Mouse (Mus musculus): Measurements from ENCODE around the gene Rac2. TPM values are rescaled to one million over a fixed set of nuclear protein-coding genes. Genes with fewer than 3 reads are reported as not detected.
A peak's percentile ranks its signal among the peaks of the same experiment; 100 is the strongest.

Rac2 gene
- total RNA-seq, 2 experiments from 2014 or later, result 0.96 to 1.8 TPM

DNA sequence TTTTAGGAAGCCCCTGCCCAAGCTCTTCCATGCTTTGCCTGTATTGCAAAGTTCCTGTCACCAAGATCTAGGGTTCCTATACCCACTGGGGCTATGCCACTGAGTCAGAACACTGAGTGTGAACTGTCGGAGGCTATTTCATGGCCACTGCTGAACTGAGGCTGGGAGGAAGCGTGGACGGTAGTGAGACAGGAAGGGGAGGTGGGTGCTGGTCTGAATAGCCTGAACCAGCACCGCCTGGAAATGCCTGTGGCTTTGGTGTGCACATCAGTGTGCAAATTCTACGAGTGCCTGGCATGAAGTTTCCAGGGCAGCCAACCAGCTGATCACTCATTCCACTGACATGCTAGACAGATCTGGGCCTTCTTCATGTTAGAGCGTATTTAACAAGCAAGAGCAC lies 50.7 kb downstream of the Rac2 start:
- DNase-seq (ENCODE audit: low spot score), result no peak

DNA sequence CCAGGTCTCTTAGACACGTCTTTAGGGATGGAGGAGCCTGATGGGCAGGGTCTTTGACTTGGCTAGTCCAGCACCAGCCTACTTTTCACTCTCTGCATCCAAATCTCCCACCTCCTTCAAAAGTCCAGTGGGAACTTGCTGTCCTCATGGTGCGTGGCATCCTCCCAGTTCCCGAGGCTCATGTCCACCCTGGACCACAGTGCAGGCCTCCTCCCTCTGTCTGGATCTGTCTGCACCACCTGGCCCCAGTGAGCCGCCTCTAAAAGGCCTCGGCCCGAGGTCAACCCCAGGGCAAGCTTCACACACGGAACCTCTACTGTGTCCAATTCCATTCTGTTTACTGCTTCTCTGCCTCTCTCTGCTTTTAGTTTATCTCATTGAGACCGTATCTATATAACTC lies 51.3 kb downstream of the Rac2 start:
- peak; percentile 30 for DNase-seq (ENCODE audit: low spot score)

DNA sequence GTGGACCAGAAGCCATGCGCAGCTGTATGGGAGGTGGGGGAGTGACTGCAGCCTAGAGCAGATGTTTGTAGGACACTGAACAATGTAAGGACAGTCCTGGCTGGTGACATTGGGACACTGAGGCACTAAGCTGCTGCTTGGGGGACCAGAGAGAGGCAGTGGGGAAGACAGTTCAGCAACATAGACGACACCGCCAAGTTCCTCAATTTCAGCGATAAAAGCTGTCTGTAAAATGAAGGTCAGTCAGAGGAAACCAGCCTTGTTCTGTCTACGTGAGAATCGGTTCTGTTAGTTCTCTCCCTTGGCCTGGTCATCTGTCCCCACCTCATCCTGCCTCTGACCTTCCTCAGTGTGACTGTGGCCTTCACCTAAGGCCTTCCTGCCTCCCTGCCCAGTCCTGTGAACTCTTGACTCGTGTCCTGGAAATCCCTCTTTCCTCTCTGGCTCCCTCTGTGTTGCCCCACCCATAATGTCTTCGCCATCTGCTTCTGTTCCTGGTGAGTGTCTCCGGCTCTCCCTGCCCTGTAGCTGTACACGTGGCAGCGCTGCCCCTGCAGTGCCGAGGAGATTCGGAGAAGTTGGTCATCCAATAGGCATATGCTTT lies 52.4 kb downstream of the Rac2 start:
- DNase-seq (ENCODE audit: low spot score), result peak; percentile 73

DNA sequence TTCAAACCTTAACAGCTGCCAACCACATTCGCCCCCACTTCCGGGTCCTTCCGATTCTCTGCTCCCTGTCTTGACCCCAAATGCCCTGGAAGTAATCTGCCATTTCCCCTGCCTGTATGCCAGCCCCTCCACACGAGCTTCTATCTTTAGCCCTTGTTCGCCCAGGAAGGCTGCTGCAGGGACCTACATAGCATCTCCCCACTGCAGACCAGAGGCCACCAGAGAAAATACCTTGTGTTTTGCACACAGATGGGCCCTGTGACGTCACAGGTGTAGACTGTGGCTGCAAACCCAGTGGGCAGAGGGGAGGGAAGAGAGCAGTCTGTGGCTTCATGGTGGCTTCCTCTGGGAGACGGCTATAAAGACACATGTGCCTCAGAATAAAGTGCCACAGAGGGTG lies 54.4 kb downstream of the Rac2 start:
- DNase-seq (ENCODE audit: low spot score), result no peak

DNA sequence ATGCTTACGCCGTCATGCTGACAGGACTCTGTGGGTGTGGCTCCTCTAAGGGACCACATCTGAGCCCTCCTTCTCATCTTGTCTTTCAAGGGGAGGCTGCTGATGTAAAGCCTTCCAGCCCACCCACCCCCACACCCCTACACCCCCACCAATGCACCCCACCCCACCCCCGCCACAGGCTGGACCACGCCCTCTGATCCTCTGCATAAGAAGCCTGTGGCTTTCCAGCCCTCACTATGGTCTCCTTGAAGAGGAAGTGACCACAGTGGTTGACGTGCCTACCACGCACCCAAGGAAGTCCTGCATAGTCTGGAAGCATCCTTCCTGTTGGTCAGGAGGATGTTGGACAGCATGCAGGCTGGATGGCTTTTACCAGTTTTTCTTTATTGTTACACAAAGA lies 56.8 kb downstream of the Rac2 start:
- DNase-seq (ENCODE audit: low spot score), result no peak

DNA sequence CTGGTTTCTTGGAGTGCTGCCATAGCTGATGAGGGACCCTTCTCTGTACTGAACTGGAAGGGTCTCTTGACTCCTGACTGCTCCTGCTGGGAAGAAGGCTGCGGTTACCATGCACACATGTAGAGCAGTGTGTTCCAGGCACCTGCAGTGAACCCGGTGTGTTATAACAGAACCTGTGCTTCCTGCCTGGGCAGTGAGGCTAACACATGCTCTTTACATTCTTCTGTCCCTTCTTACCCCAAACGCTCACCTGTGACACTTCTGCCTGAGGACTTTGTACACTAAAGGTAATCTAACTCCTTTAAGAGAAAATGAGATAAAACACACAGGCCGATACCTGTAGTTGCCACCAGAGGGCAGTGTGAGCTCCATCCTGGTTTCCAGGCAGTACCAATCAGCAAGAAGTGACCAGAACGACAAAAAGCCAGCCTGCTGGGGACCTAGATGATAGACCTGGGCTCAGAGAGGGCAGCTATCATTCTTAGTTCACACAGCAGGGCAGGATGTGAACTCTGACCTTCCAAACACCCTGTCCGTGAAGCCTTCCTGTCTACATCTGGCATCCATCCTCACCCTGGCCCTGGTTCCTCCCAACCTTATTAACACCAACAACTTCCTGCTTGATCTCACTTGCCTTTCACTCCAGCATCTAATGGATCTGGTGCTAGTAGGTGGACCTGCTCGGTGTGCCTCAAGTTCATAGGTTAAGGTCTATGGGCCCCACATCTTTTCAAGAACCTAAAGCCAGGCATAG lies 58.0 kb downstream of the Rac2 start:
- peak; percentile 79 for DNase-seq (ENCODE audit: low spot score)

DNA sequence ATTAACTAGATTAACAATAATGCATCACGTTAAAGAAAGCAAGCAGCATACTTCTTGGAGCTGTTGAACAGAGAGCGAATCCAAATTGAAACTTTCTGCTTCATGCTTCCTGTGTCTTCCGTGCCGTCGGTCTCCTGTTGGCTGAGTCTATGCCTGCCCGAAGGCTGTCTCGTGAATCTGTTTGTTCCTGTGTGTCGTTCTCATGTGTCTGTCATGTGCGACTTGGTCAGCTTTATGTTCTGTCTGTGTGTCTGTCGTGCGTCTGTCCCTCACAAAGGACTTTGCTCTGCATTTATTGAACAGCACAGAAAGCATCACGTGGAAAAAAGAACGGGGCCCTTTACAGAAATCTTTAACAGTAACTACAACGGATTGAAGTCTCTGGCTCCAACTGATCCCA lies 59.6 kb downstream of the Rac2 start:
- no peak for DNase-seq (ENCODE audit: low spot score)

DNA sequence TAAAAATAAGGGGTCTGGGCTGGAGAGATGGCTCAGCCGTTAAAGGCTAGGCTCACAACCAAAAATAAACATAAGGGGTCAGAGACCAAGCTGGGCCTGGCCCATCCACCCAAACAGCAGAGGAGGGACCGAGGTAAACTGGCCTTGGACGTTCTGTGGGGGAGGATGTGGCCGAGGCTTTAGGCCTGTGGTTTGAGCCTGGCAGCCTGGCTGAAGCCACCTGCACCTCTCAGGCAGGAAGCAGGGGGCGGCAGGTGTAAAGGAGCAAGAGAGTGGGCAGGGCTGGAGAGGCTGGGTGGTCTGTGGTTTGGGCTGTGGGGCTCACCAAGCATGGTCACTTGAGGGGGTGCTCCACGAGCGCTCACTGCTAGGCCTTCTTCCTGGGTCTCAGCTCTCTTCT lies 60.6 kb downstream of the Rac2 start:
- DNase-seq (ENCODE audit: low spot score), result no peak

DNA sequence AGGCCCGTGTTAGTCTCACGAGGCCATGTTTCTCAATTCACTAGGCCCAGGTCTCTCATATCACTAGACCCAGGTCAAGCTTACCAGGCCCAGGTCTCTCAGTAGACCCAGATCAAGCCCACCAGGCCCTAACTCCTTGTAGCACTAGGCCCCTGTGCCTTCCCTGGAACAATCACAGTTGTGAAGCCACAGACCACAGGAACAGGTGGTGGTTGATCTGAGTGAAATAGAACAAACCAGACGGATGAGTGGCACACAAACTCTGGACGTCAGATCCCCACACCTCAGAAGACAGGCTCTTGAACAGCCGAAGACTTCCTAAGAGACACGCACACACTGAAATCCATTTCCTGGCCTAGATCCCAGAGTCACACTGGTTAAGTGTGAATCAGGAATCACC lies 61.8 kb downstream of the Rac2 start:
- DNase-seq (ENCODE audit: low spot score), result no peak

DNA sequence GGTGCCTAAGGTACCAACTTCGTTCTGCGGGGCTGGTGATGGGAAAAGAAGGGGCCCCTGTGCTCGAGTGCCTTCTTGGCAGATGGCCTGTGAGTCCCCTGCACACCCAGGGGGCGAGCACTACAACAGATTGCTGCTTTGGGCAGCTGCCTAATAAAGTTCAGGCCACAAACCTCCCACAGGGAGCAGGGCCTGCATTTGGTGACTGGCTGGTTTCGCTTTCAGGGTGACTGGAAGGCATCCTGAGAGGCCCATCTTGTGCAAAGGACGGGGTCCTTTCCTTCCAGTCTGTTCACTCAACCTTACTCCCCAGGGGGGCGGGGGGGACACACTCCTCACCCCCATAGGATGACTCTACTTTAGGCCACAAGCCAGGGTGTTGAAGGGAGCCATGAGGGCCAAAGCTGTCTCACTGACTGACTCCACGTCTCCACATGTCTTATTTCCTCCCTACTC lies 62.4 kb downstream of the Rac2 start:
- DNase-seq (ENCODE audit: low spot score), result no peak

DNA sequence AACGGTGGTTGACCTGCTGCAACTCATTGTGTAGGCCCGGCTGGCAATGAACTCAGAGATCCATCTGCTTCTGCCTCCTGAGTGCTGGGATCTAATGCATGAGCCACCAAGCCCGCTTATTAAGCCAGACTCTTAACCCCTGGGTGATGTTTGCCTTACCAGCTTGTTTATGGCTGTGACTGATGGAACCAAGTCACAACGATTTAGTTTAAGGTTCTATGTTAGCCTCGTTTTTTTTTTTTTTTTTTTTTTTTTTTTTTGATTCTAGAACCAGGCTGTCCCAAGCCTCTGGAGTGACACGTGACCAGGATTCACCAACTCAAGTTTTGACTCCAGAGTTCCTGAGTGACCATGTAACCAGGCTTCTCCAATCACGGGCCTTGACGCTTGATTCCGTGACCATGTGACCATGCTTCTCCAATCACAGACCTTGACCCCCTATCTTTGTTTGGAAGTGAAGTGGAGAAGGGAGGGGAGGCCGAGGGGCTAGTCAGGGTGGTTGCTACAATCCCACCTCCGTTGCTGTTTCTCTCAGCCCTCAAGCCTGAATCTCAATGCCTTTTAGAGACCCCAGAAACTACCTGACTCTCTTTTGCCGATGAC lies 63.2 kb downstream of the Rac2 start:
- no peak for DNase-seq (ENCODE audit: low spot score)

Other genes with a start within 250 kb of the Rac2 start
- 1 to 10 TPM; 1.6 to 1.7 TPM for gene Csf2rb, start 247.0 kb downstream of the Rac2 start, total RNA-seq (2021)
- gene Tex33, start 176.9 kb downstream of the Rac2 start, total RNA-seq (2021), result not detected
- 10 to 100 TPM; 21.7 to 24.2 TPM for gene Tst, start 166.9 kb downstream of the Rac2 start, total RNA-seq (2021)
- gene Mpst, start 166.4 kb downstream of the Rac2 start, total RNA-seq (2021), result 10 to 100 TPM; 56.5 to 65.3 TPM
- gene Kctd17, start 144.2 kb downstream of the Rac2 start, total RNA-seq (2021), result 10 to 100 TPM in 1 of 2 experiments, 1 to 10 TPM in 1; 8.4 to 13.9 TPM
- gene Tmprss6, start 104.1 kb downstream of the Rac2 start, total RNA-seq (2021), result under 1 TPM in 1 of 2 experiments, not detected in 1; 0.17 TPM
- not detected for gene Il2rb, start 77.5 kb downstream of the Rac2 start, total RNA-seq (2021)
- gene C1qtnf6, start 41.4 kb downstream of the Rac2 start, total RNA-seq (2021), result 1 to 10 TPM; 1.0 to 2.4 TPM
- not detected for gene Sstr3, start 28.1 kb downstream of the Rac2 start, total RNA-seq (2021)
- 1 to 10 TPM in 1 of 2 experiments, under 1 TPM in 1; 0.82 to 2.3 TPM for gene Cyth4, start 24.3 kb upstream of the Rac2 start, total RNA-seq (2021)
- gene Elfn2, start 146.0 kb upstream of the Rac2 start, total RNA-seq (2021), result under 1 TPM; 0.02 to 0.05 TPM
- gene Mfng, start 200.7 kb upstream of the Rac2 start, total RNA-seq (2021), result 1 to 10 TPM; 1.8 to 3.6 TPM
- gene Card10, start 230.3 kb upstream of the Rac2 start, total RNA-seq (2021), result 1 to 10 TPM; 4.1 to 6.5 TPM

All from gastrocnemius, adult 18-20 months (tissue).